Mouse (Mus musculus): ENCODE measurements at regions not wholly inside any gene's neighbourhood (a gene's known extent, or its start where the extent isn't known, plus 50 kb on each side); places are given as distances from the start of the nearest gene placed in this dataset.

DNA sequence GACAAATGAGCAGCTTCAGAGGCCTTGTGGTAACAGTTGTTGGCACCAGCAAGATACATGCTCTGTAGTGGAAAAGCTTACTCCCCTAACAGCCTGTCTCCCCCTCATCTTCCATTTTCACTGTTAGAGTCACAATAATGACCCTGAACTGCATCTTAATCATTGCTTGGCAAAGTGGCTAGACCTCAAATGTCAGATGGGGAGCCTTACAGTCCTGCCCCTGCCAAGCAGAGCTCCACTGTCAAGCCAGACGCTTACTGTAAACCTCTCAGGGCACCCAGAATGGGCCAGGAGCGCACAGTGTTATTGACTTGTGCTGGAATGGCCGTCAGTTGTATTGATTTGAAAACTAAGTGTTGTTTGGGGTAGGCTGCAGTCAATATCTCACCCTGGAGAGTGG is 172.5 kb downstream of the Tex29 start:
- TF ChIP-seq CTCF (IDR thresholded peaks at IDR 0.05) = no peak
- TF ChIP-seq EP300 (IDR thresholded peaks at IDR 0.05) = no peak
